Mouse (Mus musculus): ENCODE measurements around the gene Trpm5.

The Trpm5 gene

DNA sequence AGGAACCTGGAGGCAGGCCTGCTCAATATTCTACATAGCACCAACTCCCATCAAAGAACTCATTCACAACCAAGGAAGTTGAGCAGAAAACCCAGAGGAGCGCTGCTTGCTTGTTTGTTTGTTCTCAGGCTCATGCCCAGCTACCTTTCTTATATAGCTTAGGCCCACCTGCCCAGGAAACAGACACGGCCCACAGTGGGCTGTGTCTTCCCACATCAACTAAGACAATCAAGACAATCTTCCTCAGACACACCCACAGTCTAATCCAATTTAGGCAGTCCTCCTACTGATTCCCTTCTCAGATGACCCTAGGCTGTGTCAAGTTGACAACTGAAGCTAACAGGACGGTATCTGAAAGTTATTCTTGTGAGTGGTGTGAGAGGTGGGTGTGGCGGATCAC is 11.6 kb upstream of the Trpm5 start, which contains the start of gene Kcnq1:
Gene Kcnq1 (plus strand): TSS at position 301 of the 400 bp plus-strand sequence.
- no peak for DNase-seq (ENCODE audit: extremely low read depth, low read depth, low spot score)

GRCm38 (mm10) chr7:143105258-143105897 is 10.9 kb upstream of the Trpm5 start:
- DNase-seq (ENCODE audit: extremely low read depth, low read depth, low spot score): no peak

DNA sequence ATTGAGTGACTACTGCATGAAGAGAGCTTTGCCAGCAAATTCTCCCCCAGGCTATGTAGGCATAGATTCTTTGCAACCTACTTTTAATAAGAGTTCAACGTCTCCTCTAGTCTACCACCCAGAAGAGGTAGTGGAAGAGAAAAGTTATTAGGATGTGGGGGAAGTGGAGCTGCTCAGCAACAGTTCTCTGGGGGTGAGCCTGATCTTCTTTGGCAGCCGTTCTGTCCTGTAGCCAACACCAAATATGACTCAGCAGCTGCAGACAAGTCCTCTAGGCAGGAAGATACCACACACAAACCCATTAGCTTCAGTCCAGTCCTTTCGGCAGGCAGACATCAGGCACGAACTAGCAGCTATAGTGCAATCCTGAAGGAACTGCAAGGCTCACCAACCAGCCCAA is 6.3 kb upstream of the Trpm5 start:
- DNase-seq (ENCODE audit: extremely low read depth, low read depth, low spot score): no peak

DNA sequence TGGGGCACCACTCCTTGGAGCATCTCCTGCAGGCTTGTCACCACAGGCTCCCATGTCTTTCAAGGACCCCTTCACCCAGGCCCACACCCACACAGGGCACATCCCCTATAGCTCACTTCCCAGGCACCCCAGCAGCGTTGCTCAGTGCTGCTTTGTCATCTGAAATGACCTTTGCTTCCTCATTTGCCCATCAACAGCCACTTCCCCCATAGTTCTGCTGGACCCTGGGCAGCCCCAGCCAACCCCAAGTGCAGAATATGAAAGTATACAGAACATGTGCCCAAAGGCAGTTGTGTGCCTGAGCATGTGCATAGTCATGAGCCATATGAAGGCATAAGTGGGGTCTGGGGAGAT is 1.1 kb upstream of the Trpm5 start:
- DNase-seq (ENCODE audit: extremely low read depth, low read depth, low spot score): no peak

DNA sequence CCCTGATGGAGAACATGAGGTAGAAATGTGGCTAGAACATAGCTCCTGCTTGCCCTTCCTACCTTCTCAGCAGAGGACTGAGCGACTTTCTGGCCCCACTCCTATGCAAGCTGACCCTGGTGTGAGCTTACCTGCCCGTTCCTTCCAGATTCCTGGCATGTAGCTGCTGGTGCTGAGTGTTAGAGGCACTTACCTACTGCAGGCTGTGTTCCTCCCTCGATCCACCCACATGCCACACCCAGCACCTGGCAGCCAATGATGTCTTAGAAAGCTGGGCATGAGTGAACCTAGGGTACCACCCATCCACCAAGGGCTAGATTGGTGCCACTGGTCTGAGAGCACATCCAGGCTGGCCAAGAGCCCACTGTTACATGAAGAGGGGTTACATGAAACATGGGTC is 595 bp downstream of the Trpm5 start:
- DNase-seq (ENCODE audit: extremely low read depth, low read depth, low spot score): no peak

DNA sequence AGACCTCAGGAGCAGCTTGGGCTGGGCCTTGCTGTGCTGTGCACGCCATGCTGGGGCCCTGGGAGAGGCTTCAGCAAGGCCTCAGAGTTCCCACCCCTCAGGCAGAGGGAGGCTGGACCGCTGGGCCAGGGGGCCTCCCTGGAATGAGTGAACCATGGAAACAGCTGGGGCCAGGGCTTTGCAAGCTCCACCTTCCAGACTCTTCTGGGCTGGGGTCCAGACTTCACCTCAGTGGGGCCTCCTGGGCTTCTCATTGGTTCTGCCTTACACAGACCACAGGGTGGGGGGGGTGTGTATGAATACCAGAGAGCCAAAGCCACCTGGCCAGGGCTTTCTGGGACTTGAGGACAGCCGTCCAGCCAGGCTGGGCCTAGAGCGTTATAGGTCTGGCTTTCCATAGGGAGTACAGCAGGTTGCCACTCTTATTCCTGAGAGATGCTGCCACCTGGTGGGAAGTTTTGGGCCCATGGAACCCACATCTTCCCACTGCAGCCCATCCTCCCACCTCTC is 7.3 kb downstream of the Trpm5 start:
- DNase-seq (ENCODE audit: extremely low read depth, low read depth, low spot score): no peak

- no peak for DNase-seq (ENCODE audit: extremely low read depth, low read depth, low spot score)
These were observed 8.1 kb downstream of the Trpm5 start for GRCm38 (mm10) chr7:143086366-143086765.

DNA sequence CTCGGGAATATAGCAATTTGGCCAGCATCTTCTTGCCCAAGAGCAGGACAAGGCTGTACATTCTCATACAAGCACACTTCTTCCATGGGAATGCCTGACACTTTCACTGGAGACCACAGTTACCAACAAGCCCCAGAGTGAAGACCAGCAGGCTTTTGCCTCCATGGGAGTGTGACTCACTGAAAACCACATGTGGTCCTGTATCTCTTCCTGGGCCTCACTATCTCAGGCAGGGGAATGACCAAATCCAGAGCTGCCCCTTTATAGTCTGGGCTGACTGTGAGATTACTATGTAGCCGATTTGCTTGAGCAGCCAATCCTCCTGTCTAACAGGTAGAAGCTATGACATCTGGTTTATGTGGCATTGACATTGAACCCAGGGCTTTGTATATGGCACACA is 10.7 kb downstream of the Trpm5 start:
- no peak for DNase-seq (ENCODE audit: extremely low read depth, low read depth, low spot score)

DNA sequence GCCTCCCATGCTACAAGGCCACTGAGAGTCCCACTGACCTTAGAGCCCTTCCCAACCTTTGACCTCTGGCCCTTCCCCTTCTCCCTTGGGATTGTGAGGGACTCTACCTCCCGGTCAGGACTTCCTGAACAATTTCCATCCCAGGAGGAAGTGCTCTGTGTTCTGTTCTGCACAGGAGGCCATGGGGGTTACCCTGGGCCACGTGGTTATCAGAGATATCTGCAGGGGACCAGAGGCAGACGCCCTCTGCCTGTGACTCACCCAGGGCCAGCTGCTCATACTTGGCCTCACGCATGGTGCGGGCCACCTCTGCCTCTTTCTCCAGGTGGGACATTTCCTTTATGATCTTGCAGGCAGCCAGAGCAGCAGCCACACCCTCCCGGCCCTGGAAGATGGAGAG is 12.4 kb downstream of the Trpm5 start:
- no peak for DNase-seq (ENCODE audit: extremely low read depth, low read depth, low spot score)

DNA sequence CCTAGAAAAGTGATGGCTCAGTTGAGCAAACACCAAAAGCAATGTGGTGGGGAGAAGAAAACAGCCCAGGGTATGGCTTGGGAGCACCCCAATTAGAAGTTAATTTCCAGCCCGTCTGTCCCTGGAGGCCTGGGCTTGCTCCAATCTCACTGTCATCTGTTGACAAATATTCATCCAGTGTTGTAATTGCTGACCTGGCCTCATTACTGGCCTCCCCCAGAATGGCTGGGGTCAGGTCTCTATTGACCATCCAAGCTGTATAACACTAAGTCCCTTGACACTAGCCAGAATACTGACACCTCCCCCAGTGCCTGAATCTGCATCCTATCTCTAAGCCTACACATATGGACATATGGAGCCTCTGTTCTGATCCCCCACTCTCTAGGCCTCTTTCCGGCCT is 17.1 kb downstream of the Trpm5 start:
- DNase-seq (ENCODE audit: extremely low read depth, low read depth, low spot score): no peak

- no peak for DNase-seq (ENCODE audit: extremely low read depth, low read depth, low spot score)
These were observed 19.0 kb downstream of the Trpm5 start for GRCm38 (mm10) chr7:143075394-143075793.

GRCm38 (mm10) chr7:143073086-143073485 is 21.4 kb downstream of the Trpm5 start:
- no peak for DNase-seq (ENCODE audit: extremely low read depth, low read depth, low spot score)

DNA sequence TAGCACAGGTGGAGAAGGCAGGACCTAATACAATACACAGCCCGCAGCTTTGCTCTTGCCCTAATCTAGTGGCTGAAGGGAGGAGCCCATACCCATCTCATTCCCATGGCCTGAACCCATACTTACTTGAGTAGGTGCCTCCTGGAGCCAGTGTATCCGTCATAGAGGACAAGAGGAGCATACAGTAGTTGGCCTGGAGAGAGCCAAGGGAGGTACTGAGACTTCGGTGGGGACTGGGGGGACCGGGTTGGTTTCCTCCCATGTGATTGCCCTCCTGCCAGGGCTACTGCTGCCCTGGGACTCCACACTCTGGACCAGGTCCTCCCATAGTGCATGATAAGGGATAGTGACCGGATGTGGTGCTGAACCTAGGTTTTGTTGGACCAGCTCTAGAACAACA is 21.8 kb downstream of the Trpm5 start:
- DNase-seq (ENCODE audit: extremely low read depth, low read depth, low spot score): no peak

GRCm38 (mm10) chr7:143070506-143071070 is 23.9 kb downstream of the Trpm5 start:
- no peak for DNase-seq (ENCODE audit: extremely low read depth, low read depth, low spot score)

GRCm38 (mm10) chr7:143069751-143070400 is 24.6 kb downstream of the Trpm5 start:
- no peak for DNase-seq (ENCODE audit: extremely low read depth, low read depth, low spot score)

- DNase-seq (ENCODE audit: extremely low read depth, low read depth, low spot score): peak; percentile 97
These were observed 25.4 kb downstream of the Trpm5 start, which contains the start of gene Tssc4 for GRCm38 (mm10) chr7:143068882-143069591. Gene Tssc4, plus strand, starts transcription at chr7:143069249.

DNA sequence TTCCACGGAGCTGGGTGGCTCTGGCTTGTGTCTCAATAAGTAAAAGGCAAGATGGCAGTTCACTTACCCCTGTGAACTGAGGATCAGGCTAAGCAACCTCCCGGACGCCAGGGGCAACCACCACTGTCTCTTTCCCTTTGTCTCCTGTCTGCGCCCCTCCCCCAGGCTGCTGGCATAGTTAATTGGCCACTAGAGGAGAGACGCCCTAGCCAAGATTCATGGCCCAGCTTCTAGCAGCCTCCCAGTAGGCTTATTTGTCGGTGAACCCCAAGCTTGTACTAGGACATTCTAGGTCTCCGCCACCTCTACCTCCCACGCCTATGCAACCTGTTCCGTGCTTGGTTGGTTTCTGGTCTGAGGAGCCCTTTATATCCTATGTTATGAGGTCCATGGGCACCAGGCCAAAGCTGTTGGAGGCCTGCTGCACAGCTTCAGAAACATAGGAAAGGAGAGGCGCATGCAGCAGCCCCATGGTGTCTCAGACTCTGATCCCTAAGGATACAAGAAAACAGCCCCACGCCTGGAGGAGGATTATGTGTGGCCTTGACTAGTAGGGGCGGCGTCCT is 26.0 kb downstream of the Trpm5 start:
- DNase-seq (ENCODE audit: extremely low read depth, low read depth, low spot score): no peak

DNA sequence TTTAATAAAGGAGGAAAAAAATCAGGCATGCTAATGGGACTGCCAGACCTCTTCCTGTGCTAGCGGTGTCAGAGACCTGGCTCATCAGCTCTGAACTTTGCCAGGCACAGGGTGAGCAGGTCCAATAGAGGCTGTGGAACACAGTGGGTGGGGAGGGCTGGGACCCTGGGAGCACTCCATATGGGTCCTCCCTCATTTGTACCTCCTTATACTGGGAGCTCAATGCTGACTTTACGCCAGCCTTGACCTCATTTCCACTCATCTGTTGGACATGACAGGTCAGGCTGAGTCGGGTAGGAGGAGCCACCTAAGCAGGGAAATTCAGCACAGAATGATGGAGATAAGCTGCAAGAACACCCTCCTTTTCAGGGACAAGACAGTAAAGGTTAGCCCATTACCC is 26.5 kb downstream of the Trpm5 start:
- no peak for DNase-seq (ENCODE audit: extremely low read depth, low read depth, low spot score)

GRCm38 (mm10) chr7:143067469-143067868 is 27.0 kb downstream of the Trpm5 start:
- DNase-seq (ENCODE audit: extremely low read depth, low read depth, low spot score): no peak

DNA sequence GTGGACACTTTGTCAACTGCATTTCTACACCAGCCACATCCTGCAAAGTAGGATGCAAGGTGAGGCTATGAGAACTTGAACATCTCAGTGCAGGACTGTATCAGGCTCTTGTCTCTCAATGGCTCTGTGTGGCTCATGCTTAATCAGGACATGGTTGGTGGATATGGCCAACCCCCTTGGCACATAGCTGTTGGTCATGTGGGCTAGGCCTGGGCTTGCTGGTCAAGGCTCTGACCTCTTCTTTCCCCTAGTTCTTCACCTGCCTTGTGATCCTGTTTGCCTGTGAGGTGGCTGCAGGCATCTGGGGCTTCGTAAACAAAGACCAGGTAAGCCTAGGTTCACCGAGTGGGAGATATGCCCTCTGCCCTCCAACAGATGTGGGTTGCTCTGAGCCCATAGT is 28.8 kb downstream of the Trpm5 start:
- no peak for DNase-seq (ENCODE audit: extremely low read depth, low read depth, low spot score)

DNA sequence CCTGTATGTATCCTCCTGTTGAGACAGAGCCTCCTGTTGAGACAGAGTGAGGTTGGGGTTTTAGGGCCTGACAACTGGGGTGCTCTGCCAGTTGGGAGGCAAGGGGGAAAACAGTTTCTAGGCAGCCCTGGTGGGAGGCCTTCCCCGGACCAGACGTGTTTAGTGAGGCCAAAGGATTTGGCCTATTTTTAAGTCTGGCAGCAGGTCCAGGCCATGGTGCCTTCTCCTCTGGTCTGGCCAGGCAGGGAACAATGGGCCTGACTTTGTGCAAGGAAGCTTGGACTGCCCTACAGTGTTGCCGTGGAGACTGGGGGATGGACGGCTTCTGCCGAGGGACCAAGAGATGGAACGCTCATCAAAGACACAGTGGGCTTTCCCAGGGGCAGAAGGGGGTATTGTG is 30.2 kb downstream of the Trpm5 start:
- no peak for DNase-seq (ENCODE audit: extremely low read depth, low read depth, low spot score)
